Mouse (Mus musculus): ENCODE results near the gene Dcps. TPM values are rescaled to one million over a fixed set of nuclear protein-coding genes. Genes with fewer than 3 reads are reported as not detected.

Dcps gene
- polyA plus RNA-seq, 1 experiment, result 72.8 TPM

DNA sequence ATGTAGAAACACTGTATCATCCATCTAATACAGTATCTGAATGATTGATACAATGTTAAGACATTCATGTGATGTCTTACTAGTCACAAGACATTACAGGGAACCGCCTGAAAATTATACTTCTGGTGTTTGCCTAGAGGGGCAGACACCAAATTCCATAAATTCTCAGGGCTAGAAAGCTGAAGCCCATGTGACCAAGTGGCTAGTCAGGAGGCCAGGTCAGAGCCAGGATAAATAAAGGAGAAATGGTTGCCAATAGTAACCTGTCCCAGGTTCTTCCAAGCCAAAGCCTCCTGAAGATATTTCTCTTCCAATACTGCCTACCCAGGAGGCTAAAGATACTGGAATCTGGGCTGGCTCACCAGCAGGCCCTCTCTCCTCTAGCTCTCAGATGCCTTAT is 80.1 kb downstream of the Dcps start:
- H3K4me2 ChIP-seq (ENCODE audit: low read depth), result no peak overlapping the region
- peaks cover 64% of the 10 kb centered on the region for H3K79me2 ChIP-seq (ENCODE audit: control insufficient read depth, insufficient read depth)
- H3ac ChIP-seq (ENCODE audit: control insufficient read depth, insufficient read length), result no peak overlapping the region
- H3K36me3 ChIP-seq (ENCODE audit: control insufficient read depth, insufficient read depth), result no peaks in the 10 kb centered on the region
- H3K4me3 ChIP-seq, result no peak overlapping the region
- no peak for TF ChIP-seq CEBPB (IDR thresholded peaks at IDR 0.05; ENCODE audit: insufficient read depth, poor library complexity, severe bottlenecking)
- no peak for TF ChIP-seq MYOD1 (IDR thresholded peaks at IDR 0.05; ENCODE audit: control insufficient read depth in 1 of 3, insufficient read length in 2 of 3, low read depth in 2 of 3)
- TF ChIP-seq TCF12 (IDR thresholded peaks at IDR 0.05; ENCODE audit: insufficient read depth, poor library complexity, severe bottlenecking), result no peak
- no peak for TF ChIP-seq REST (IDR thresholded peaks at IDR 0.05; ENCODE audit: insufficient read depth, insufficient read length)
- TF ChIP-seq SRF (IDR thresholded peaks at IDR 0.05; ENCODE audit: control insufficient read depth, insufficient read length, low read depth), result no peak
- no peak for TF ChIP-seq TCF3 (IDR thresholded peaks at IDR 0.05; ENCODE audit: insufficient read length, low read depth)
- TF ChIP-seq USF1 (IDR thresholded peaks at IDR 0.05; ENCODE audit: low read depth), result no peak
- no peak for TF ChIP-seq MAX (IDR thresholded peaks at IDR 0.05; ENCODE audit: low read depth)
- TF ChIP-seq POLR2AphosphoS2 (IDR thresholded peaks at IDR 0.05; ENCODE audit: insufficient read length, low read depth), result no peak
- TF ChIP-seq MYOG (IDR thresholded peaks at IDR 0.05; ENCODE audit: control insufficient read depth in 1 of 3, insufficient read depth in 1 of 3, insufficient read length in 2 of 3, low read depth in 2 of 3), result no peak
- TF ChIP-seq POLR2A (IDR thresholded peaks at IDR 0.05; ENCODE audit: insufficient read length, low read depth), result no peak
- no peak for TF ChIP-seq E2F4 (IDR thresholded peaks at IDR 0.05; ENCODE audit: insufficient read depth)
- H3K27me3 ChIP-seq (ENCODE audit: control insufficient read depth, insufficient read depth, insufficient read length), result no peaks in the 10 kb centered on the region

DNA sequence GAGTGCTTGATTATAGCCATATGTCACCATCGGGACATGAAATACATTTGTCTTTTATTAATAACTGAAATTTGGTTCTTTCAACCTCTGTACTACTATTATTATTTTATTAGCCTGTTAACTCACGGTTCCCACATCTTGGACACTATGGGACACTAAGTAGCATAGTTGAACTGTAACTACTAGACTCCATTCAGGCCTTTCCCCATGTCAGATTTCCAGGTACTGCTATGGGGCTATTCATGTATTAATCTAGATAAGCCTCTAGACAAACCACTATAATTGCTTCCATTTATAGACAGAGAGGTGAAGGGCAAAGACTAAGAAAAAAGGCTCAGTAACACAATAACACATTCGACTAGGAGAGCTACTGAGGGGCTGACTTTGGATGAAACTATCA is 82.5 kb downstream of the Dcps start:
- no peak for TF ChIP-seq MYOD1 (IDR thresholded peaks at IDR 0.05; ENCODE audit: control insufficient read depth in 1 of 3, insufficient read length in 2 of 3, low read depth in 2 of 3)
- TF ChIP-seq USF1 (IDR thresholded peaks at IDR 0.05; ENCODE audit: low read depth), result no peak
- TF ChIP-seq MYOG (IDR thresholded peaks at IDR 0.05; ENCODE audit: control insufficient read depth in 1 of 3, insufficient read depth in 1 of 3, insufficient read length in 2 of 3, low read depth in 2 of 3), result no peak
- no peak for TF ChIP-seq TCF12 (IDR thresholded peaks at IDR 0.05; ENCODE audit: insufficient read depth, poor library complexity, severe bottlenecking)
- no peak for TF ChIP-seq E2F4 (IDR thresholded peaks at IDR 0.05; ENCODE audit: insufficient read depth)
- no peak for TF ChIP-seq REST (IDR thresholded peaks at IDR 0.05; ENCODE audit: insufficient read depth, insufficient read length)
- no peak for TF ChIP-seq MAX (IDR thresholded peaks at IDR 0.05; ENCODE audit: low read depth)
- TF ChIP-seq POLR2AphosphoS2 (IDR thresholded peaks at IDR 0.05; ENCODE audit: insufficient read length, low read depth), result no peak
- no peak for TF ChIP-seq SRF (IDR thresholded peaks at IDR 0.05; ENCODE audit: control insufficient read depth, insufficient read length, low read depth)
- no peak for TF ChIP-seq POLR2A (IDR thresholded peaks at IDR 0.05; ENCODE audit: insufficient read length, low read depth)
- TF ChIP-seq TCF3 (IDR thresholded peaks at IDR 0.05; ENCODE audit: insufficient read length, low read depth), result no peak
- no peak for TF ChIP-seq CEBPB (IDR thresholded peaks at IDR 0.05; ENCODE audit: insufficient read depth, poor library complexity, severe bottlenecking)
- no peak overlapping the region for H3K4me2 ChIP-seq (ENCODE audit: low read depth)
- H3K36me3 ChIP-seq (ENCODE audit: control insufficient read depth, insufficient read depth), result no peaks in the 10 kb centered on the region
- no peak overlapping the region for H3K4me3 ChIP-seq
- no peak overlapping the region for H3ac ChIP-seq (ENCODE audit: control insufficient read depth, insufficient read length)
- peaks cover 47% of the 10 kb centered on the region for H3K79me2 ChIP-seq (ENCODE audit: control insufficient read depth, insufficient read depth)
- H3K27me3 ChIP-seq (ENCODE audit: control insufficient read depth, insufficient read depth, insufficient read length), result no peaks in the 10 kb centered on the region

DNA sequence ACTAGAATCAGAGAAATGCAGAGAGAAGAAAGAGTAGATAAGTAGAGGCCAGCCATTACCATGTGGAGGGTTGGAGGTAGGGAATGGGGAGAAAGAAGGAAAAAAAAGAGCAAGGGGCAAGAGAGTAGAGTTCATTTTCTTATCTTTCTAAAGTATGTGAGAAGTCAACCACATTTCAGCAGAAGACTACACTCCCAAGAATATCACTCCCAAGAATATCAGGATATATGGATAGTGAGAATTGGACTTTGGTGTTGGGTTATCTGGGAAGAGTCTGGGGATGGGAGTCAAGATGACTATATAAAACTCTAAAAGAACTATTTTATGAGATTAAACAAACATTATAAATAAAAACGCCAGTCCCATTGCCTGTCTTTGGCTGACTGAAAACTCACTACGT is 83.0 kb downstream of the Dcps start:
- no peak for TF ChIP-seq TCF12 (IDR thresholded peaks at IDR 0.05; ENCODE audit: insufficient read depth, poor library complexity, severe bottlenecking)
- no peak for TF ChIP-seq REST (IDR thresholded peaks at IDR 0.05; ENCODE audit: insufficient read depth, insufficient read length)
- no peak for TF ChIP-seq MAX (IDR thresholded peaks at IDR 0.05; ENCODE audit: low read depth)
- no peak for TF ChIP-seq MYOG (IDR thresholded peaks at IDR 0.05; ENCODE audit: control insufficient read depth in 1 of 3, insufficient read depth in 1 of 3, insufficient read length in 2 of 3, low read depth in 2 of 3)
- peaks cover 43% of the 10 kb centered on the region for H3K79me2 ChIP-seq (ENCODE audit: control insufficient read depth, insufficient read depth)

More for the DNA sequence above, 83.0 kb downstream of the Dcps start:
- H3ac ChIP-seq (ENCODE audit: control insufficient read depth, insufficient read length), result no peak overlapping the region
- no peak overlapping the region for H3K4me3 ChIP-seq
- H3K4me2 ChIP-seq (ENCODE audit: low read depth), result no peak overlapping the region
- H3K36me3 ChIP-seq (ENCODE audit: control insufficient read depth, insufficient read depth), result no peaks in the 10 kb centered on the region
- H3K27me3 ChIP-seq (ENCODE audit: control insufficient read depth, insufficient read depth, insufficient read length), result no peaks in the 10 kb centered on the region

Other genes with a start within 250 kb of the Dcps start
- 24.0 TPM for gene St3gal4, start 56.8 kb downstream of the Dcps start, polyA plus RNA-seq (2012; fragmentation: generic; extraction: Trizol)
- gene Srpr, start 24.1 kb upstream of the Dcps start, polyA plus RNA-seq (2012; fragmentation: generic; extraction: Trizol), result 103 TPM
- gene Tirap, start 24.2 kb upstream of the Dcps start, polyA plus RNA-seq (2012; fragmentation: generic; extraction: Trizol), result 5.0 TPM
- 18.6 TPM for gene Foxred1, start 35.0 kb upstream of the Dcps start, polyA plus RNA-seq (2012; fragmentation: generic; extraction: Trizol)
- gene Fam118b, start 91.7 kb upstream of the Dcps start, polyA plus RNA-seq (2012; fragmentation: generic; extraction: Trizol), result 27.1 TPM
- 13.2 TPM for gene Rpusd4, start 91.8 kb upstream of the Dcps start, polyA plus RNA-seq (2012; fragmentation: generic; extraction: Trizol)
- gene Cdon, start 245.1 kb upstream of the Dcps start, polyA plus RNA-seq (2012; fragmentation: generic; extraction: Trizol), result 49.9 TPM

Measured in myocyte (in vitro differentiated cells).